Mouse (Mus musculus): ENCODE results near the gene Rap1gap2. TPM values are rescaled to one million over a fixed set of nuclear protein-coding genes. Genes with fewer than 3 reads are reported as not detected.

Gene Rap1gap2
- total and polyA plus RNA-seq, 3 experiments, result 5.1 to 12.9 (median 6.1) TPM

DNA sequence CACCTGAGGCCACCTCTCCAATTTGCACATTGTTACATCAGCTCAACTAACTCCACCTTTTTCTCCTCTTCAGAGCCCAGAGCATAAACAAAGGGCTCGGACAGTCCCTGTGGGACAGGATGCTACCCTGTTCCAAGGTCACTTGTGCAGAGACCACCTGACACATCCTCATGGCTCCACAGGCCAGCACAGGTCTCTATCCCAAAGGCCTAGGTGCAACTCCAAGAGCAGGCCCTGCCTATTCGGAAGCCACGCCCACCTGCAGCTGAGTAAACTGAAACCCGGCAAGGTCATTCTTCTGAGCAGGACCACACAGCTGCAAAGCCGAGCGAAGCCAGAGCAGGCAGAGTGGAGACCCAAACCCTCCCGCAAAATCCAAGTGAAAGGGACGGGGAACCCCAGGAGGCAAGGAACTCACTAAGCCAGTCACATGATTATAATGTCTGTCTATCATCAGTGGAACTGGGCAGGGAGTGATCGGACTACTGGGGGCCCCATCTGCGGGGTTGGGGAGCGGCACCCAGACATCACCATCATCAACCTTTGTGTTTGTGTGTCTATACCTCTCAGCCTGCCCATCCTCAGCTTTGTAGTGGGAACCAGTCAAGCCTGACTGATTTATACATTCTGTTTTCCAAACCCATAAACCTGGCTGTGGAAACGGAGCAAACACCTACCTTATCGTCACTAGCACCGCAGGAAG, 74.4 kb downstream of the Rap1gap2 start:
- DNase-seq, result peak; percentile 54

DNA sequence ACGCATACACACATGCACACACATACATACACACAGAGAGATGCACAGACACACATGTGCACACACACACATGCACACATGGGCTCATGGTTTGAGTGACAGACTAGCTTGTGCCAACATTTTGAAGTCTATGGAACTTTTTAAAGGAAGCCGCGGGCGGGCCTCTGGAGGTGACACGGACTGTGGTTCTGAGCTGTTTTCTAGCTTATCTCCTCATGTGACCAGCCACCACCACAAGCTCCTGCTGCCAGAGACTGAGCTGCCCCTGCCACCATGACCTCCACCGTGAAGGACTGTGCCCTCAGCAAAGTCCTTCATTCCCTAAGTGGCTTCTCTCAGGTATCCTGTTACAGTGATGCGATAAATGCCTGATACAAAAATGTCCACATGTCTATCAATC, 76.3 kb downstream of the Rap1gap2 start:
- no peak for DNase-seq

DNA sequence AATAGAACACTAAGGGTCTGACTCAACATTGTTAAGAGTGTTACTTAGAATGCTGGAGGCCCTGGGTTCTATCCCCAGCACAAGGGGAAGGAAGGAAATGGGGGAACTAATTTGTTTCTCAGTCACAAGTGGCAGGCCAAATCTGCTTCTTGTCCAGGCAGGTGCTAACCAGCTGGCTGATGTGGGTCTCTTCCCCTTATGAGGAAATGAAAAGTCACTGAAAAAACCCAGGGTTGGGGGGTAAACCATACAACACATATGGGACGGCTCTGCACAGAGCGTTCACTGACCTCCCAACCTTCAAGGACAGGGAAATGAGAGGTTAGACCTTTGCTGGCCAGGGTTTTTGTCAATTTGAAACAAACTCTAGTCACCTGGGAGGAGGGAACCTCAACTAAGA, 77.7 kb downstream of the Rap1gap2 start:
- no peak for DNase-seq

GRCm38 (mm10) chr11:74532401-74532800, 78.3 kb downstream of the Rap1gap2 start:
- DNase-seq, result no peak

GRCm38 (mm10) chr11:74531725-74532124, 79.0 kb downstream of the Rap1gap2 start:
- no peak for DNase-seq

DNA sequence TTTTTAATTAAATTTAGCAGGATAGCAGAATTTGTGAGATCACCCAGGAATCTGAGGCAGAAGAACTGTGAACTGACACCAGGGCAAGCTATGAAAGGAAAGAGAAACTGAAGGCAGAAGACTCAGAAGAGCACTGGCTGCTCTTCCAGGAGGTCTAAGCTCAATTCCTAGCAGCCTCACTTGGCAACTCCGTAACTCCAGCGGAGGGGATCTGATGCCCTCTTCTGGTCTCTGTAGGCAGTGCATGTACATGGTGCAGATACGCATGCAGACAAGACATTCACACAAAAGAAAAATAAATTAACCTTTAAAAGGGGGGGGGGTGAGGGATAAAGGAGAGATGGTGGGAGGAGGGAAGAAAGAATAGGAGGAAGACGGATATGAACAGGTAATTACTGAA, 80.9 kb downstream of the Rap1gap2 start:
- DNase-seq, result no peak

DNA sequence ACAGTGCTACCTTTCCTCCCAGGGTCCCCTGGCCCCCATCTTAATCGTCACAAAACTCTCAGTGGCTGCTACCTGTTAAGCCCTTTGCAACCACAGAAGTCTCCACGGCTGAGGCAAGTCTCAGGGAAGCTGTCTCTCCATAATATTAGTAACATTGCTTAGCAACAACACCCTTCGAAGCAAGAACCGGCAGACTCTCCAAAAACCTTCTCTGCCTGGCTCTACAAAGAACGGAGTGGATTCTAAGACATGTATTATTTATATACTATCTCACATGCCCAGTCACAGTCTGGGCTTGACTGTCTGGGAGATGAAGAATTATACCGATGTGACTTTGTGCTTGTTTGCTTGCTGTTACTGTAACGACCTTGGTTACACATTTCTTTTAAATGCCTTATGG, 83.2 kb downstream of the Rap1gap2 start:
- no peak for DNase-seq

DNA sequence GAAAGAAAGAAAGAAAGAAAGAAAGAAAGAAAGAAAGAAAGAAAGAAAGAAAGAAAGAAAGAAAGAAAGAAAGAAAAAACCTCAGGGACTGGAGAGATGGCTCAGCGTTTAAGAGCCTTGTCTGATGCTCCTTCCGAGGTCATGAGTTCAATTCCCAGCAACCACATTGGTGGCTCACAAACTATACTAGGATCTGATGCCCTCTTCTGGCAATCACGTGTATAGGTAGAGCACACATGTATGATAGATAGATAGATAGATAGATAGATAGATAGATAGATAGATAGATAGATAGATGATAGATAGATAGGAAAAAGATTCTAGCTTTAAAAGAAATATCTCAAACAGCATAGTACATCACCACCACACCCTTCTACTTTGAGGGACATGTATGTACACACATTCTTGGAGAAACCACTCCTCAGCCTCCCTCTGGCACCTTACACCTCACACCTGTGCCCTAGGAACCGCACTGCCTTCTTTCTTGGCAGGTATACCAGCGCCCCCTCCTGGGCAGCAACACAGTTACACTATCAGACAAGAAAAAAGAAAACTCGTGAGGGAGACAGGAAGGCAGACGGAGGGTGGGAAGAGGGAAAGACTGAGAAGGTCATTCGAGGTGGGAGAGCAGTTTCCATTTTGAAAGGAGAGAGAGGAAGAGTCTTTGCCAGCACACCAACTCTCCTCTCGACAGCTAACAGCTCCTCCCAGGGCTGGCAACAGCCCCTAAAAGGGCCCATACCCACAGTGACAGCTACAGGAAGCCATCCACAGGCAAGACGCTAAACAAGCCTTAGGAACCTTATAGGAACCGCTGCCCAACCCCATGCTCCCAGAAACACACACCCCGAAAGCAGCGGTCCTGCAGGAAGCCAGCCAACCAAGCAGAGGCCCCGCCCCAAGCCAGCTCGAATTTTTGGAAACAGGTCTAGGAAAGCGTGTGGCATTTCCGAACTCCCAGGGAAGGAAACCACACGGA, 84.2 kb downstream of the Rap1gap2 start:
- peak; percentile 37 for DNase-seq

- no peak for DNase-seq
Measured at GRCm38 (mm10) chr11:74525605-74526004, 85.1 kb downstream of the Rap1gap2 start.

DNA sequence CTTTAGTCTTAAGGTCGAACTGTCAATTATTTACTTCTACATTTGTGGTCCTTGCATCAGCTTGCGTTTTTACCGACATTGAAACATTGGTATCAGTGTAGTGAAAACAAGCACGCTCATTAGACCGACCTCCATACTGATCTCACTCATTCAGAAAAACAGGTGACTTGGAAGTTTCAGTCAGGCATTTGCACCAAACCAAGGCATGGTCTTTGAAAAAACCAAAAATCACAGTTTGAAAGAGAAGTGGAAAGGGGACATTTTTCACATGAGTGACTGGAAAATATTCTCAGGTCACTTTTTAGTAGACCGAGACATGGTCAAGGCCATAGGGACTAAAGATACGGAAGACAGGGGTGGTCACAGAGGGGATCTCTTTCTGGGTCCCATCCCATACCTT, 85.5 kb downstream of the Rap1gap2 start:
- no peak for DNase-seq

- no peak for DNase-seq
Measured at GRCm38 (mm10) chr11:74524050-74524965, 86.4 kb downstream of the Rap1gap2 start.

DNA sequence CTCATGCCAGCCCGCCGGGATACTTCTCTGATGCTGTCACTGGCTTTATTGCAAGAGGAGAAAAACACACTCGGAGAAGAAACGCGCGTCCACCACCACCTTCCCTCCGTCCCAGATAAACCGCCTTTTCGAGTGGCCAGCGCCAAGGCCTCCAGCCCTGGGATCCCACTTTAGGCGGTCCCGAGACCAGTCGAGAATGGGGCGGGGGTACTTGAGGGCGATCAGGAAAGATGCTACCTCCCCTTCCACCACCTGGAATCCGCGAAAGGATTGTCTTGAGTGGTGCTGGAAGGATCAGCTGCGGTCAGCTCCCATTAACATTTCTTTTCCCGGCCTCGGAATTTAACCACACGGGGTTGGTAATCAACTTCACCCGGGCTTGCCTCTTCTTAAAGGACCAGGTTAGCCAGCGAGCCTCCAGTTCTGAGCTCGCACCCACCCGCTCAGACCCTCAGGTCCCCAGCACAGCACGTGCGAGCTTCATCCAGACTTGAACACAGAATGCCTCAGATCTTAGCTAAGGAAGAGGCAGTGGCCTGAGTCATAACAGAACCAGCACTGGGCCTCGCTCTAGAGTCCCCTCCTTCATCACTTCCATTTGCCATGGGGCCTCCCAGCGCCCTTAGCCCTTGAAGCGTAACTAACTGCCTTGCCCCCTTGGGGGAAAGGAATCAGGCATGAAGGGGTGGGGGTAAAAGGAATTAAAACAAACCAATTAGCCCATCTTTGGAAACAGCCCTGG, 87.3 kb downstream of the Rap1gap2 start:
- no peak for DNase-seq

DNA sequence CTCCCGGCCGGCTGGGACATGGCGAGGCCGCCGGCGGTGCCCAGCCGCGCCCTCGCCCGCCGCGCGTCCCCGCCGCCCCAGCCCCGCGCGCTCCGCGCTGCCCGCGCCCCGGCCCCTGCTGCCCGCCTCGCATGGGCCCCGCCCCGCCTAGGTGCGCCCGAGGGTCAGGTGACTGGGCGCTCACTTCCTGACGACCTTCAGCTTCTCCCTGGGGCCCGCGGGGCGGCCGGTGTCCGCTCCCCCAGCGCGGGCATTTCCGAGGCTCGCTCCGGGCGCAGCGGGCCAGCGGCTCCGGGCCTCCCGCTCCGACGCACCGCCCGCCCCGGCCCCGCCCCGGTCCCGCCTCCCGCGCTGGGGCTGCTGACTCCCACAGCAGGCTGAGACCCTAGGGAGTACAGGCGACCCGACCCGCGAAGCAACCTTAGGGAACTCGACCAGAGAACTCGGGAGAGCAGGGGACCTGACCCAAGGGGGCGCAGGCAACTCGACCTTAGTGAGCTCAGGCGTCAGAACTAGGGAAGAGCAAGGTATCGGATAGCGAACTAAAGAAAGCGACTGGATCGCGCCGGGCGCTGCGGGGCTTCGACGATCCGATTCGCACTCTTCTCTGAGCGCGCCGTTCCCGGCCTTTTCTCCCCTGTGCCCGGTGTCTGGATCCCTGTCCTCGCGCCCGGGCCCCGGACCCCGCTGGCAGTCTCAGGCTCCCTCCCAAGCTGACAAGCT, 88.1 kb downstream of the Rap1gap2 start:
- peak; percentile 87 for DNase-seq

DNA sequence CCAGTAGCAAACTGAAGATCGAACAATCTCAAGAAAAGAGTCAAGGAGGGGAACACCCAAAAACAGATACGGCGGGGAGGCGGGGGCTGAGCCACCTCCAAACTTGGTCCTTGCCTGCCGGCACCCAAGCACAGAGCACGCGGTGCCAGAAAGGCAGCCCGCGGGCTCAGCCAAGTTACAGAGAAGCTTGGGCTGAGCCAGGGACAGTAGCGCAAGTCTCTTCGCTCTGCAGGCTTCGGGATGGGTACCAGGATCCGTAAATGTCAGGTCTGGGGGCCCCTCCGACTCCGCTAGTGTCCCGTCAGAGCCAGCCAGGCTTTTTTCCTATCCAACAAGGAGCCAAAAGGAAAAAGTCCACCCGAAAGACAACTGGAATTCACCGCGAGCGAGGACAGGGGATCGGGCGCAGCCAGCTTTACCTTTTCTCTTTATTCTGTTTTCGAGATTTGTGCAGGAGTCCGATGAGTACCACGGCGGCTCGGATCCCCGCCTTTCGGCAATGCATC, 88.7 kb downstream of the Rap1gap2 start:
- DNase-seq, result peak; percentile 17

- DNase-seq, result no peak
Measured at GRCm38 (mm10) chr11:74520201-74520600, 90.5 kb downstream of the Rap1gap2 start.

GRCm38 (mm10) chr11:74516112-74516511, 94.6 kb downstream of the Rap1gap2 start:
- DNase-seq, result no peak

DNA sequence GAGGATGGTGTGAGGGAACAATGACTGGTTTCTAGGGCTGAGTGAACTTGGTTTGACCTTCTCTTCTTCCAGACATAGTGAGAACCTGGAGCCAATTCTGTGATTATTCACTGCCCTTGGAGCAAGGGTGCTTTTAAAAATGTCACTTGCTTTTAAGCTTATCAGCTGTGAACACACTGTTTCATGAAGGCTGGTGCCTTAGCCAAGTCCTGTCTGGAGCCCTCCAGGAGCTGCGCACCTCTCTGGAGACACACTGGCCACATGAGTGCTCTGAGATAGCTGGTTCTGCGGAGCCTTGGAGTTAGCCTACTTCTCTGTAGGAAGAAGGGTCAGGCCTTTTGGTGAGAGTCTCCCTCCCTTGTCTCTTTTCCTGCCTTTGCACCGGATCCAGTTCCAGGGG, 95.7 kb downstream of the Rap1gap2 start:
- DNase-seq, result no peak

DNA sequence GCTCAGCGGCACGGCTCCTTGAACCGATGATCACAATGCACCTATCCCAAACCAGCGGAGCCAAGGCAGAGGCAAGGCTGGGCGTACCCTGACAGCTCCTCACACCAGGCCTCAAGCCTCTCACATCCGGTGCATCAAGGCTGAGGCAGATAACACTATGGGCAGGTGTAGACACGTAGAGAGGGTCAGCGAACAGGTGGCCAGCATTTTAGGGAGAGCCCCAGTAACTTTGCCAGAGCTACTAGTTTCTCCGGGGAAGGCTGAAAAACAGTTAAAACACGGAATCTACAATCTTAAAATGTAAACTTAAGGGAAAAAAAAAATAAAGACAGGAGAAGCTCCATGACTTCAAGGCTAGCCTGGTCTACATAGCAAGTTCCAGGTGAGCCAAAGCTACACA, 98.1 kb downstream of the Rap1gap2 start:
- DNase-seq, result no peak

GRCm38 (mm10) chr11:74506275-74506674, 104.4 kb downstream of the Rap1gap2 start:
- no peak for DNase-seq

DNA sequence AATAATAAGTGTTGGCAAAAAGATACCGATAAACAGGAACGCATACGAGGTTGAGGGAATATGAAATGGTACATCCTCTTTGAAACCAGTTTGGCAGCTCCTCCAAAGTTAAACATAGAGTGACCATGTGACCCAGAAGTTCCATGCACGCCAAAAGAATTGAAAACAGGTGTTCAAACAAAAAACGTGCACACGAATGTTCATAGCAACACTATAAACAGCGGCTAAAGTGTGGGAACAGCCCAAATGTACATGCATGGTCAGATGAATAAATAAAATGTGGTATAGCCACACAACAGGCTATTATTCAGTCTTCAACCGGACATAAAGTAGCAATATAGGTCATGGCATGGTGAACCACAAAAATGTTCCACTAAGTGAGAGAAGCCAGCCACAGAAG, 108.2 kb downstream of the Rap1gap2 start:
- DNase-seq, result no peak
